Mouse (Mus musculus) lung, adult 10 weeks (tissue): ENCODE measurements around the gene Asic4. TPM values are rescaled to one million over a fixed set of nuclear protein-coding genes. Genes with fewer than 3 reads are reported as not detected.

Experiments
- polyA plus RNA-seq: library from polyadenylated mRNA; stranded (reverse); fragments of 350-450 nt; fragmentation: Illumina TruSeq; extraction: RNeasy Lipid Tissue Mini Kit (QIAGEN cat#74804); gene quantifications from one replicate; pipeline ENCODE4 v1.2.3, GENCODE M21; 2014; ENCODE audit warnings: low read depth, low replicate concordance; ENCODE audit not compliant: insufficient read depth

Gene Asic4
- polyA plus RNA-seq: not detected

DNA sequence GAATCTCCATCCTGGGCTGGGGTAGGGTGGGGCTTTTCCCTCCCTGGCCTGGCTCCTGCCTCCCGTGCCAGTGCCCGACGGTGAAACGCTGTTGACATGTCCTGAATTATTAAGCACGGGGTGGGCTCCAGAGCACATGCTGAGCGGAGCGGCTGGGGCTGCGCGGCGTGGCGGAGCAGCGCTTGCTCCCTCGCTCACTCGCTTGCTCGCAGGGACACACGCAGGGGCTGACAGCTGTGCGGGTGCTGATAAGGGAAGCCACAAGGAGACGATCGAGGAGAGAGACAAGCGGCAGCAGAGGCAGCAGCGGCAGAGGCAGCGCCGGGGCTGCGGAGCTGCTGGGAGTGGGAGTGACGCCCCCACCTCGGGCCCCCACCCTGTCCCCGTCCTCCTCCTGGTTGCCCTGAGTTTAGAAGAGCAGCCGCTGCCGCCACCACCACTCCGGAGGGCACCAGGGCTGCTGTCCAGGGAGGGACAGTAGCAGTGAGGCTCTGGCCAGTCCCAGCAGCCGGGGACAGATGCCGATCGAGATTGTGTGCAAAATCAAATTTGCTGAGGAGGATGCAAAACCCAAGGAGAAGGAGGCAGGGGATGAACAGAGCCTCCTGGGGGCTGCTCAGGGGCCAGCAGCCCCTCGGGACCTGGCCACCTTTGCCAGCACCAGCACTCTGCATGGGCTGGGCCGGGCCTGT lies at the start of gene Asic4:
Gene Asic4 (plus strand): TSS at position 123 of the 692 bp plus-strand sequence.

GRCm38 (mm10) chr1:75435475-75436328 lies 14.5 kb upstream of the Asic4 start, which contains the start of gene Gmppa:
Gmppa (plus strand) TSS chr1:75435930.

GRCm38 (mm10) chr1:75478916-75479634 lies 28.8 kb downstream of the Asic4 start, which contains the start of the genes Chpf and Tmem198:
Chpf (minus strand) TSS chr1:75479307.
Tmem198 (plus strand) TSS chr1:75479532.

DNA sequence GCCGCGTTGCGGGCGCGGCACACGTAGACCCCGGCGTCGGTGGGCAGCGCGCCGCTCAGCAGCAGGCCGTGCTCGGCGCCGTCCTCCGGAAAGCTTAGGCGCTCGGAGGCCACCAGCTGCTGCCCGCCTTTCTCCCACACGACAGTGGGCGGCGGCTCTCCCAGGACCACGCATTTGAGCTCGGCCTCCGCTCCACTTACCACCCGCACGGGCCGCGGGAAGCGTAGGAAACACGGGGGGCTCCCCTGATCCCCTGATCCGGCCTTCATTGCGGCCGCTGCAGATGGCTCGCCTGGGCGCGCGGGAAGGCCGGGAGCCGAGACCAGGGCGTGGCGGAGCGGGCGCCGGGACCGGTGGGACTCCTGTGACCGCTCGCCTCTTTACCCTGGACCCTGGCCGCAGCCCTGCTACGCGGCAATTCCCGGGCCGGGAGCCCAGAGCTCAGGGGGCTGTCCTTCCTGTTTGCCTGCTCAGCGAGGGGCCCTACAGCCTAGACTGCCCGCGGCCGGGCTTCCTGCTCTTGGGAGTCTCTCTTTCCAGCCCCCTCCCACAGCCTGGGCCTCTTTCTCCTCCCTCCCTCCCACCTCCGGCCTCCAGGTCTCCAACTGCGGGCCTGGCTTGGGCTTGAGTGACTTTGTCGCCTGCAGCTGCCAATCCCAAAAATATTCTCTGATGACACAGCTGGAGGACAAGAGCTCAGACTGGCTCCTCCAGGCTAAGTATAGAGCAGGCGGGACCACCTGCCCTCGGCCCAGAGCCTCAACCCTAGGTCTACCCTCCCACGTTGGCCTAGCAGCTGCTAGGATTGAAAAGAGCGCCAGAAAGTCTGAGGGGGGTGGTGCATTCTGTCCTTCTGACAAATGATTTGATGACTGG lies 56.0 kb downstream of the Asic4 start, which contains the start of gene Obsl1:
Gene Obsl1 (minus strand): TSS at position 497 of the 876 bp plus-strand sequence.

GRCm38 (mm10) chr1:75507006-75507405 lies 56.8 kb downstream of the Asic4 start, which contains the start of gene Inha:
Inha (plus strand) TSS chr1:75507077.

DNA sequence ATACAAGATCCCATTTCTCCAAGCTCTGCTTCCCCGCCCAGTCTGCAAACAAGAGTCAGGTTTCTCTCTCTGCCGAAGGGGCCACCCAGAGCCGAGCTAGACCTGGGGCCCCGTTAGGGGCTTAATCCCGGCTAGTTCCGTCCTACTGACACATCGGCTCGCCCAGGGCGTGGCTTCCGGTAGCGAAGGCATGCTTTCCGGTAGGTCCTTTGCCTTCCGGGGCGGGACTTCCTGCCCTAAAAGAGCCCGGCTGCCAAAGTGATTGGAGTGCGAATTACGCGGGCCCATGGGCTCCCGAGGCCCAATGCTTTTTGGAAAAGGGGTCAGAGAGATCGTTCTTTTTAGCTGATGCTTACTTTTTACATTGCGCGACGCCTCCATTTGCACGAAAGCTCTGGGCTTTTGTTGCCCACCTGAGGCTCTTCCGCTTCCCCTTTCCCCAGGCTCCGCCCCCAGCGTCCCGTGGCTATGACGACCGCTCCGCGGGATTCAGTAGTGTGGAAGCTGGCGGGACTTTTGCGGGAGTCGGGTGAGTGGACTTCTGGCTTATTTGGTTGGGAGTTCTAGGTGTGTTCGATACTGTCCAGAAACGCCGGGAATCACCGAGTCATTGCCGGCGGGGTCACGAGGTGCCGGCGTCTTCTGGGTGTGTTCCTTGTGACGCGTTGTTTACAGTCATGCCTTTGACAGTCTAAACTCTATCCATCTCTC lies 71.2 kb downstream of the Asic4 start, which contains the start of gene Stk11ip:
Gene Stk11ip (plus strand): TSS at position 209 of the 711 bp plus-strand sequence.

Other genes with a start within 250 kb of the Asic4 start
- 4.8 TPM for gene Glb1l, start 239.6 kb upstream of the Asic4 start, polyA plus RNA-seq
- 62.4 TPM for gene Stk16, start 239.6 kb upstream of the Asic4 start, polyA plus RNA-seq
- gene Tuba4a, start 230.6 kb upstream of the Asic4 start, polyA plus RNA-seq: 60.2 TPM
- not detected for gene A630095N17Rik, start 218.3 kb upstream of the Asic4 start, polyA plus RNA-seq
- 51.1 TPM for gene Dnajb2, start 214.0 kb upstream of the Asic4 start, polyA plus RNA-seq
- 1.7 TPM for gene Ptprn, start 185.9 kb upstream of the Asic4 start, polyA plus RNA-seq
- gene Resp18, start 172.0 kb upstream of the Asic4 start, polyA plus RNA-seq: 1.6 TPM
- gene Dnpep, start 132.4 kb upstream of the Asic4 start, polyA plus RNA-seq: 53.8 TPM
- 92.4 TPM for gene Des, start 90.1 kb upstream of the Asic4 start, polyA plus RNA-seq
- gene Speg, start 75.1 kb upstream of the Asic4 start, polyA plus RNA-seq: 8.0 TPM
- gene Gmppa, start 14.5 kb upstream of the Asic4 start, polyA plus RNA-seq: 38.9 TPM
- 27.7 TPM for gene Chpf, start 28.9 kb downstream of the Asic4 start, polyA plus RNA-seq
- 1.1 TPM for gene Tmem198, start 29.1 kb downstream of the Asic4 start, polyA plus RNA-seq
- 5.3 TPM for gene Obsl1, start 56.0 kb downstream of the Asic4 start, polyA plus RNA-seq
- 0.74 TPM for gene Inha, start 56.6 kb downstream of the Asic4 start, polyA plus RNA-seq
- gene Stk11ip, start 71.1 kb downstream of the Asic4 start, polyA plus RNA-seq: 8.1 TPM
- 4.8 TPM for gene Slc4a3, start 95.8 kb downstream of the Asic4 start, polyA plus RNA-seq